Mouse (Mus musculus) spleen, postnatal 36 days (tissue): ENCODE measurements around the gene Gm7347.
"Not testable (repeated sequence)": the region's sequence is repeated elsewhere in the genome, so short reads cannot be mapped to it uniquely, and the experiment has no call there.

Experiments
- DNase-seq, 2 experiments: peaks; one replicate each; pipeline ENCODE4 v3.0.0; 2022; ENCODE audit warnings: low spot score in 2 of 2, mixed read lengths in 1 of 2

Gm7347 gene

GRCm38 (mm10) chr5:26058481-26058880, at the start of gene Gm7347:
Gene Gm7347, minus strand, starts transcription at chr5:26058581.
- not testable (repeated sequence) for DNase-seq

- not testable (repeated sequence) for DNase-seq
These were observed 46.9 kb upstream of the Gm7347 start, which contains the start of gene 5031410I06Rik for GRCm38 (mm10) chr5:26105262-26105661. Gene 5031410I06Rik, minus strand, starts transcription at chr5:26105362.

GRCm38 (mm10) chr5:26089191-26089590, 30.8 kb upstream of the Gm7347 start, which contains the start of gene Gm10471:
Gene Gm10471, minus strand, starts transcription at chr5:26089291.
- not testable (repeated sequence) for DNase-seq

- not testable (repeated sequence) for DNase-seq
These were observed 20.6 kb upstream of the Gm7347 start for GRCm38 (mm10) chr5:26079023-26079422.

GRCm38 (mm10) chr5:26070716-26071115, 12.3 kb upstream of the Gm7347 start:
- no peak for DNase-seq

GRCm38 (mm10) chr5:26039458-26039857, 18.9 kb downstream of the Gm7347 start, which contains the start of gene Speer4a:
Gene Speer4a, minus strand, starts transcription at chr5:26039558.
- not testable (repeated sequence) for DNase-seq

- DNase-seq: not testable (repeated sequence)
These were observed 35.6 kb downstream of the Gm7347 start, which contains the start of gene Gm5862 for GRCm38 (mm10) chr5:26022816-26023215. Gene Gm5862, minus strand, starts transcription at chr5:26022916.

- DNase-seq: not testable (repeated sequence)
These were observed 50.7 kb downstream of the Gm7347 start for GRCm38 (mm10) chr5:26007697-26008096.

GRCm38 (mm10) chr5:26006937-26007695, 51.3 kb downstream of the Gm7347 start:
- not testable (repeated sequence) for DNase-seq

GRCm38 (mm10) chr5:26004698-26005097, 53.7 kb downstream of the Gm7347 start, which contains the start of gene Gm1979:
Gene Gm1979, minus strand, starts transcription at chr5:26004798.
- DNase-seq: not testable (repeated sequence)
